Mouse (Mus musculus) embryonic facial prominence, embryonic 12.5 days (tissue): ENCODE measurements at regions not wholly inside any gene's neighbourhood (a gene's known extent, or its start where the extent isn't known, plus 50 kb on each side); places are given as distances from the start of the nearest gene placed in this dataset.

Source experiments
- ATAC-seq: fragments of 200-750 bp; cut with Nextera tagmentation; 2 replicates; pipeline ENCODE4 v1.8.0; 2017; ENCODE audit not compliant: insufficient number of reproducible peaks, insufficient read depth, low FRiP score, low TSS enrichment
- H3K27ac ChIP-seq: fragments of 300-500 bp; sonication (generic); 2 replicates; pipeline ENCODE4 v1.5.1; 2016; ENCODE audit warnings: mild to moderate bottlenecking
- H3K27me3 ChIP-seq: fragments of 300-500 bp; sonication (generic); 2 replicates; pipeline ENCODE4 v1.6.1; 2016; ENCODE audit warnings: mild to moderate bottlenecking, moderate library complexity
- H3K36me3 ChIP-seq: fragments of 300-500 bp; sonication (generic); 2 replicates; pipeline ENCODE4 v1.6.1; 2016; ENCODE audit warnings: mild to moderate bottlenecking
- H3K4me1 ChIP-seq: fragments of 300-500 bp; sonication (generic); 2 replicates; pipeline ENCODE4 v1.6.1; 2016
- H3K4me2 ChIP-seq: fragments of 300-500 bp; sonication (generic); replicated peaks from 2 replicates; pipeline ENCODE4 v1.6.1; 2016; ENCODE audit warnings: mild to moderate bottlenecking, moderate library complexity
- H3K4me3 ChIP-seq: fragments of 300-500 bp; sonication (generic); 2 replicates; pipeline ENCODE4 v1.5.1; 2016; ENCODE audit warnings: mild to moderate bottlenecking
- H3K9ac ChIP-seq: fragments of 300-500 bp; sonication (generic); 2 replicates; pipeline ENCODE4 v1.6.1; 2016; ENCODE audit warnings: mild to moderate bottlenecking, moderate library complexity
- H3K9me3 ChIP-seq: fragments of 300-500 bp; sonication (generic); 2 replicates; pipeline ENCODE4 v1.6.1; 2016; ENCODE audit warnings: mild to moderate bottlenecking, moderate library complexity
- WGBS: fragments of 180-500 bp; shearing (Covaris S2); methylation state at CpG from one replicate; pipeline ENCODE4 v1.1.7; 2016; 5-methylcytosine and 5-hydroxymethylcytosine counted together

- no peak overlapping the region for H3K27ac ChIP-seq
- WGBS = 77% methylated on average over 6 of the region's 6 CpGs
- ATAC-seq = no peak
- H3K36me3 ChIP-seq = no peaks in the 10 kb centered on the region
- no peak overlapping the region for H3K9ac ChIP-seq
- no peak overlapping the region for H3K4me2 ChIP-seq
- no peak overlapping the region for H3K4me3 ChIP-seq
- no peaks in the 10 kb centered on the region for H3K4me1 ChIP-seq
- H3K27me3 ChIP-seq = no peaks in the 10 kb centered on the region
- no peaks in the 10 kb centered on the region for H3K9me3 ChIP-seq
These were observed 134.5 kb downstream of the Tmem17 start for GRCm38 (mm10) chr11:22646192-22646936.

GRCm38 (mm10) chr11:22648275-22648674 is 136.4 kb downstream of the Tmem17 start:
- H3K36me3 ChIP-seq = no peaks in the 10 kb centered on the region
- no peak for ATAC-seq

GRCm38 (mm10) chr11:22650771-22651170 is 138.9 kb downstream of the Tmem17 start:
- H3K9me3 ChIP-seq = no peaks in the 10 kb centered on the region
- no peak for ATAC-seq
- 92% methylated on average over 10 of the region's 10 CpGs for WGBS
- no peaks in the 10 kb centered on the region for H3K27me3 ChIP-seq
- no peak overlapping the region for H3K4me2 ChIP-seq
- no peak overlapping the region for H3K27ac ChIP-seq
- H3K4me3 ChIP-seq = no peak overlapping the region
- no peaks in the 10 kb centered on the region for H3K4me1 ChIP-seq
- no peak overlapping the region for H3K9ac ChIP-seq
- no peaks in the 10 kb centered on the region for H3K36me3 ChIP-seq

More at GRCm38 (mm10) chr11:22648275-22648674, 136.4 kb downstream of the Tmem17 start:
- H3K4me2 ChIP-seq = no peak overlapping the region
- H3K4me3 ChIP-seq = no peak overlapping the region
- H3K9me3 ChIP-seq = no peaks in the 10 kb centered on the region
- WGBS = 91% methylated on average over 5 of the region's 5 CpGs
- no peaks in the 10 kb centered on the region for H3K27me3 ChIP-seq
- H3K9ac ChIP-seq = no peak overlapping the region
- no peaks in the 10 kb centered on the region for H3K4me1 ChIP-seq
- no peak overlapping the region for H3K27ac ChIP-seq

- Histone ChIP-seq H3K9me3 (no peaks in the 10 kb centered on the region), H3K4me3 (no peak overlapping the region), H3K4me2 (no peak overlapping the region), H3K36me3 (no peaks in the 10 kb centered on the region), H3K27me3 (no peaks in the 10 kb centered on the region), H3K4me1 (no peaks in the 10 kb centered on the region), H3K27ac (no peak overlapping the region), H3K9ac (no peak overlapping the region)
- 0 out of 2 replicates have a peak, but pooled peaks have one; percentile 64 for ATAC-seq
- 63% methylated on average over 1 of the region's 1 CpGs for WGBS
These were observed 139.4 kb downstream of the Tmem17 start for GRCm38 (mm10) chr11:22651313-22651712.

- no peaks in the 10 kb centered on the region for H3K9me3 ChIP-seq
- H3K9ac ChIP-seq = no peak overlapping the region
- no peaks in the 10 kb centered on the region for H3K4me1 ChIP-seq
- ATAC-seq = no peak
- H3K4me3 ChIP-seq = no peak overlapping the region
- no peak overlapping the region for H3K4me2 ChIP-seq
- no peaks in the 10 kb centered on the region for H3K36me3 ChIP-seq
- H3K27me3 ChIP-seq = no peaks in the 10 kb centered on the region
- no peak overlapping the region for H3K27ac ChIP-seq
- 88% methylated on average over 4 of the region's 4 CpGs for WGBS
These were observed 140.0 kb downstream of the Tmem17 start for GRCm38 (mm10) chr11:22651911-22652310.

- Histone ChIP-seq H3K9ac (no peak overlapping the region), H3K4me1 (no peaks in the 10 kb centered on the region), H3K36me3 (no peaks in the 10 kb centered on the region), H3K4me2 (no peak overlapping the region), H3K27me3 (no peaks in the 10 kb centered on the region), H3K27ac (no peak overlapping the region), H3K4me3 (no peak overlapping the region), H3K9me3 (no peaks in the 10 kb centered on the region)
- no peak for ATAC-seq
- 73% methylated on average over 3 of the region's 3 CpGs for WGBS
These were observed 141.0 kb downstream of the Tmem17 start for GRCm38 (mm10) chr11:22652931-22653330.

- H3K4me2 ChIP-seq = no peak overlapping the region
- H3K4me1 ChIP-seq = no peaks in the 10 kb centered on the region
- no peak for ATAC-seq
- WGBS = 63% methylated on average over 5 of the region's 5 CpGs
- no peaks in the 10 kb centered on the region for H3K36me3 ChIP-seq
- no peaks in the 10 kb centered on the region for H3K27me3 ChIP-seq
- H3K9ac ChIP-seq = no peak overlapping the region
- H3K9me3 ChIP-seq = no peaks in the 10 kb centered on the region
- no peak overlapping the region for H3K4me3 ChIP-seq
- no peak overlapping the region for H3K27ac ChIP-seq
These were observed 141.5 kb downstream of the Tmem17 start for GRCm38 (mm10) chr11:22653366-22653765.

GRCm38 (mm10) chr11:22657635-22658034 is 145.7 kb downstream of the Tmem17 start:
- no peaks in the 10 kb centered on the region for H3K9me3 ChIP-seq
- no peak overlapping the region for H3K4me3 ChIP-seq
- no peaks in the 10 kb centered on the region for H3K27me3 ChIP-seq
- ATAC-seq = no peak
- H3K36me3 ChIP-seq = no peaks in the 10 kb centered on the region
- H3K4me1 ChIP-seq = no peaks in the 10 kb centered on the region
- H3K4me2 ChIP-seq = no peak overlapping the region
- no peak overlapping the region for H3K27ac ChIP-seq
- 36% methylated on average over 1 of the region's 1 CpGs for WGBS
- no peak overlapping the region for H3K9ac ChIP-seq

- Histone ChIP-seq H3K4me2 (no peak overlapping the region), H3K27ac (no peak overlapping the region), H3K9ac (no peak overlapping the region), H3K4me3 (no peak overlapping the region), H3K9me3 (no peaks in the 10 kb centered on the region), H3K4me1 (no peaks in the 10 kb centered on the region), H3K27me3 (no peaks in the 10 kb centered on the region), H3K36me3 (no peaks in the 10 kb centered on the region)
- ATAC-seq = no peak
- WGBS = 58% methylated on average over 5 of the region's 5 CpGs
These were observed 149.2 kb downstream of the Tmem17 start for GRCm38 (mm10) chr11:22661072-22661471.

- Histone ChIP-seq H3K36me3 (no peaks in the 10 kb centered on the region), H3K4me3 (no peak overlapping the region), H3K4me1 (no peaks in the 10 kb centered on the region), H3K27me3 (no peaks in the 10 kb centered on the region), H3K9me3 (no peaks in the 10 kb centered on the region), H3K27ac (no peak overlapping the region), H3K9ac (no peak overlapping the region), H3K4me2 (no peak overlapping the region)
- ATAC-seq = no peak
- 55% methylated on average over 10 of the region's 12 CpGs for WGBS
These were observed 150.0 kb downstream of the Tmem17 start for GRCm38 (mm10) chr11:22661713-22662551.

GRCm38 (mm10) chr11:22665978-22666377 is 154.1 kb downstream of the Tmem17 start:
- ATAC-seq = no peak
- no peak overlapping the region for H3K9ac ChIP-seq
- no peak overlapping the region for H3K4me2 ChIP-seq
- WGBS = 35% methylated on average over 4 of the region's 4 CpGs
- no peaks in the 10 kb centered on the region for H3K36me3 ChIP-seq
- no peaks in the 10 kb centered on the region for H3K27me3 ChIP-seq
- no peaks in the 10 kb centered on the region for H3K4me1 ChIP-seq
- no peak overlapping the region for H3K27ac ChIP-seq
- H3K4me3 ChIP-seq = no peak overlapping the region
- no peaks in the 10 kb centered on the region for H3K9me3 ChIP-seq

- Histone ChIP-seq H3K27me3 (no peaks in the 10 kb centered on the region), H3K4me3 (no peak overlapping the region), H3K4me2 (no peak overlapping the region), H3K36me3 (no peaks in the 10 kb centered on the region), H3K9me3 (no peaks in the 10 kb centered on the region), H3K27ac (no peak overlapping the region), H3K9ac (no peak overlapping the region), H3K4me1 (no peaks in the 10 kb centered on the region)
- WGBS = 82% methylated on average over 5 of the region's 5 CpGs
- no peak for ATAC-seq
These were observed 154.5 kb downstream of the Tmem17 start for GRCm38 (mm10) chr11:22666378-22666777.
